Mouse (Mus musculus) megakaryocyte, embryonic 14.5 days (primary cell): ENCODE results near the gene Zfp280c.

Experiments used
- FLI1 ChIP-seq: IDR thresholded peaks from 2 replicates; pipeline ENCODE4 v1.6.1; 2012; ENCODE audit warnings: low read length, inconsistent platforms, mixed read lengths
- GATA1 ChIP-seq: IDR thresholded peaks from 3 replicates; pipeline ENCODE4 v1.6.1; 2012; ENCODE audit warnings: mixed read lengths, low read length, inconsistent platforms, borderline replicate concordance

GRCm38 (mm10) chrX:48596906-48597305, 2.6 kb upstream of the Zfp280c start:
- TF ChIP-seq GATA1 (no peak), FLI1 (no peak)
